Mouse (Mus musculus): ENCODE data around the gene Banp. TPM values are rescaled to one million over a fixed set of nuclear protein-coding genes. Genes with fewer than 3 reads are reported as not detected.

Gene Banp
- total RNA-seq, 2 experiments from 2014 or later = 8.8 to 18.7 TPM

GRCm38 (mm10) chr8:122068609-122069008 is 119.1 kb downstream of the Banp start:
- no peak for DNase-seq
- intact Hi-C loops (cut with DNase I) = no loop called here
- Histone ChIP-seq H3K4me3 (no peak overlapping the region), H3K27ac (peak overlapping the region; percentile 52)
- TF ChIP-seq CTCF (IDR thresholded peaks at IDR 0.05) = no peak

GRCm38 (mm10) chr8:122069281-122069680 is 119.7 kb downstream of the Banp start:
- H3K4me3 ChIP-seq = no peak overlapping the region
- H3K27ac ChIP-seq = peak overlapping the region; percentile 52
- TF ChIP-seq CTCF (IDR thresholded peaks at IDR 0.05) = no peak
- DNase-seq = peak; percentile 58
- intact Hi-C loops (cut with DNase I) = no loop called here

GRCm38 (mm10) chr8:122071193-122071592 is 121.6 kb downstream of the Banp start:
- no peak overlapping the region for H3K27ac ChIP-seq
- intact Hi-C loops (cut with DNase I) = no loop called here
- no peak overlapping the region for H3K4me3 ChIP-seq
- no peak for DNase-seq
- no peak for TF ChIP-seq CTCF (IDR thresholded peaks at IDR 0.05)

GRCm38 (mm10) chr8:122073964-122074363 is 124.4 kb downstream of the Banp start:
- H3K4me3 ChIP-seq = no peak overlapping the region

GRCm38 (mm10) chr8:122074442-122074841 is 124.9 kb downstream of the Banp start:
- no peak for TF ChIP-seq CTCF (IDR thresholded peaks at IDR 0.05)
- no peak overlapping the region for H3K4me3 ChIP-seq
- DNase-seq = no peak
- no peak overlapping the region for H3K27ac ChIP-seq
- intact Hi-C loops (cut with DNase I) = no loop called here

More at GRCm38 (mm10) chr8:122073964-122074363, 124.4 kb downstream of the Banp start:
- intact Hi-C loops (cut with DNase I) = no loop called here
- no peak for TF ChIP-seq CTCF (IDR thresholded peaks at IDR 0.05)
- H3K27ac ChIP-seq = no peak overlapping the region
- DNase-seq = no peak

GRCm38 (mm10) chr8:122074977-122075376 is 125.4 kb downstream of the Banp start:
- no peak for DNase-seq
- H3K4me3 ChIP-seq = no peak overlapping the region
- TF ChIP-seq CTCF (IDR thresholded peaks at IDR 0.05) = no peak
- intact Hi-C loops (cut with DNase I) = no loop called here
- no peak overlapping the region for H3K27ac ChIP-seq

- H3K4me3 ChIP-seq = no peak overlapping the region
- intact Hi-C loops (cut with DNase I) = no loop called here
- TF ChIP-seq CTCF (IDR thresholded peaks at IDR 0.05) = no peak
Observed at GRCm38 (mm10) chr8:122076183-122076842, 126.8 kb downstream of the Banp start.

GRCm38 (mm10) chr8:122078321-122078720 is 128.8 kb downstream of the Banp start:
- TF ChIP-seq CTCF (IDR thresholded peaks at IDR 0.05) = no peak
- no peak for DNase-seq
- H3K27ac ChIP-seq = no peak overlapping the region
- intact Hi-C loops (cut with DNase I) = no loop called here
- H3K4me3 ChIP-seq = no peak overlapping the region

More at GRCm38 (mm10) chr8:122076183-122076842, 126.8 kb downstream of the Banp start:
- peak overlapping the region; percentile 40; the same call in 1 of the 2 replicates for H3K27ac ChIP-seq
- no peak for DNase-seq

Small RNA genes within 50 kb of the gene (microRNA-seq; reads per million reads assigned to microRNA genes)
- not detected for gene Mir7237

Other genes with a start within 250 kb of the Banp start
- gene Jph3, start 220.1 kb upstream of the Banp start, total RNA-seq (2021) = not detected
- gene Klhdc4, start 120.2 kb upstream of the Banp start, total RNA-seq (2021) = 10 to 100 TPM; 10.1 to 13.7 TPM
- 1 to 10 TPM; 1.0 to 1.3 TPM for gene Slc7a5, start 42.1 kb upstream of the Banp start, total RNA-seq (2021)
- gene Car5a, start 4.8 kb upstream of the Banp start, total RNA-seq (2021) = not detected

Measured in gastrocnemius, adult 2 months (tissue).